Mouse (Mus musculus): ENCODE measurements around the gene Emc9. TPM values are rescaled to one million over a fixed set of nuclear protein-coding genes. Genes with fewer than 3 reads are reported as not detected.

The Emc9 gene
- polyA plus RNA-seq, 1 experiment from 2014 or later, result 16.6 TPM

GRCm38 (mm10) chr14:55584303-55584701 lies 800 bp downstream of the Emc9 start:
- H3K9ac ChIP-seq (ENCODE audit: low read depth, low read length), result peak overlapping the region; percentile 61; the same call in 1 of the 2 replicates
- peak overlapping the region; percentile 47 for H3K4me3 ChIP-seq (replicated peaks; ENCODE audit: low read depth, low read length)
- peaks cover 18% of the 10 kb centered on the region for H3K36me3 ChIP-seq (ENCODE audit: insufficient read depth, low read length)
- H3K4me1 ChIP-seq (replicated peaks; ENCODE audit: insufficient read depth, low read length), result no peaks in the 10 kb centered on the region
- no peak overlapping the region for H3K27ac ChIP-seq
- peak overlapping the region; percentile 91 for H3K4me2 ChIP-seq (ENCODE audit: low read length)
- 47% methylated on average over 5 of the region's 5 CpGs for WGBS
- TF ChIP-seq CTCF (IDR thresholded peaks at IDR 0.05; ENCODE audit: low read depth), result no peak
- no peak for DNase-seq (ENCODE audit: low spot score)
- no peaks in the 10 kb centered on the region for H3K27me3 ChIP-seq (ENCODE audit: insufficient read depth, low read length)
- H3K9me3 ChIP-seq (replicated peaks; ENCODE audit: low read length), result no peaks in the 10 kb centered on the region
- ATAC-seq (replicated peaks; ENCODE audit: low FRiP score, low read depth), result no peak

GRCm38 (mm10) chr14:55581981-55582681 lies 3.0 kb downstream of the Emc9 start:
- peak; percentile 48 for TF ChIP-seq CTCF (IDR thresholded peaks at IDR 0.05; ENCODE audit: low read depth)
- Histone ChIP-seq H3K4me3 (replicated peaks; ENCODE audit: low read depth, low read length) (no peak overlapping the region), H3K27ac (no peak overlapping the region), H3K27me3 (ENCODE audit: insufficient read depth, low read length) (no peaks in the 10 kb centered on the region), H3K4me2 (ENCODE audit: low read length) (no peak overlapping the region), H3K9me3 (replicated peaks; ENCODE audit: low read length) (no peaks in the 10 kb centered on the region), H3K4me1 (replicated peaks; ENCODE audit: insufficient read depth, low read length) (0 out of 2 replicates have a peak, but pooled peaks cover 3% of the 10 kb centered on the region), H3K9ac (ENCODE audit: low read depth, low read length) (no peak overlapping the region), H3K36me3 (ENCODE audit: insufficient read depth, low read length) (peaks cover 13% of the 10 kb centered on the region)
- WGBS, result 69% methylated on average over 9 of the region's 9 CpGs
- no peak for ATAC-seq (replicated peaks; ENCODE audit: low FRiP score, low read depth)
- no peak for DNase-seq (ENCODE audit: low spot score)

GRCm38 (mm10) chr14:55580731-55581130 lies 4.4 kb downstream of the Emc9 start:
- Histone ChIP-seq H3K9me3 (replicated peaks; ENCODE audit: low read length) (no peaks in the 10 kb centered on the region), H3K27ac (no peak overlapping the region), H3K27me3 (ENCODE audit: insufficient read depth, low read length) (no peaks in the 10 kb centered on the region), H3K36me3 (ENCODE audit: insufficient read depth, low read length) (peaks cover 11% of the 10 kb centered on the region), H3K4me3 (replicated peaks; ENCODE audit: low read depth, low read length) (no peak overlapping the region), H3K9ac (ENCODE audit: low read depth, low read length) (no peak overlapping the region), H3K4me1 (replicated peaks; ENCODE audit: insufficient read depth, low read length) (peaks cover 6% of the 10 kb centered on the region), H3K4me2 (ENCODE audit: low read length) (no peak overlapping the region)
- ATAC-seq (replicated peaks; ENCODE audit: low FRiP score, low read depth), result no peak
- no peak for TF ChIP-seq CTCF (IDR thresholded peaks at IDR 0.05; ENCODE audit: low read depth)
- 91% methylated on average over 16 of the region's 16 CpGs for WGBS
- DNase-seq (ENCODE audit: low spot score), result no peak

GRCm38 (mm10) chr14:55579511-55580496 lies 5.3 kb downstream of the Emc9 start:
- Histone ChIP-seq H3K9me3 (replicated peaks; ENCODE audit: low read length) (no peaks in the 10 kb centered on the region), H3K9ac (ENCODE audit: low read depth, low read length) (no peak overlapping the region), H3K36me3 (ENCODE audit: insufficient read depth, low read length) (peaks cover 11% of the 10 kb centered on the region), H3K4me2 (ENCODE audit: low read length) (no peak overlapping the region), H3K27ac (no peak overlapping the region), H3K27me3 (ENCODE audit: insufficient read depth, low read length) (no peaks in the 10 kb centered on the region), H3K4me3 (replicated peaks; ENCODE audit: low read depth, low read length) (no peak overlapping the region), H3K4me1 (replicated peaks; ENCODE audit: insufficient read depth, low read length) (peaks cover 11% of the 10 kb centered on the region)
- TF ChIP-seq CTCF (IDR thresholded peaks at IDR 0.05; ENCODE audit: low read depth), result peak; percentile 15; the same call in 1 of the 2 replicates
- ATAC-seq (replicated peaks; ENCODE audit: low FRiP score, low read depth) (no peak), DNase-seq (ENCODE audit: low spot score) (no peak)
- WGBS, result 91% methylated on average over 23 of the region's 23 CpGs

- Histone ChIP-seq H3K4me3 (replicated peaks; ENCODE audit: low read depth, low read length) (peak overlapping the region; percentile 86), H3K27me3 (ENCODE audit: insufficient read depth, low read length) (no peaks in the 10 kb centered on the region), H3K9me3 (replicated peaks; ENCODE audit: low read length) (no peaks in the 10 kb centered on the region), H3K36me3 (ENCODE audit: insufficient read depth, low read length) (peaks cover 11% of the 10 kb centered on the region), H3K4me2 (ENCODE audit: low read length) (peak overlapping the region; percentile 85), H3K9ac (ENCODE audit: low read depth, low read length) (peak overlapping the region; percentile 85), H3K27ac (peak overlapping the region; percentile 88), H3K4me1 (replicated peaks; ENCODE audit: insufficient read depth, low read length) (peaks cover 11% of the 10 kb centered on the region)
- 23% methylated on average over 6 of the region's 6 CpGs for WGBS
- peak; percentile 9 for ATAC-seq (replicated peaks; ENCODE audit: low FRiP score, low read depth)
- peak; percentile 46 for DNase-seq (ENCODE audit: low spot score)
- TF ChIP-seq CTCF (IDR thresholded peaks at IDR 0.05; ENCODE audit: low read depth), result no peak
Observed at GRCm38 (mm10) chr14:55578668-55579269, 6.3 kb downstream of the Emc9 start.

Data from kidney, postnatal 0 days (tissue).